Mouse (Mus musculus): ENCODE results near the gene Tmprss11d. TPM values are rescaled to one million over a fixed set of nuclear protein-coding genes. Genes with fewer than 3 reads are reported as not detected.
"Not testable (repeated sequence)": the region's sequence is repeated elsewhere in the genome, so short reads cannot be mapped to it uniquely, and the experiment has no call there.

The Tmprss11d gene
- polyA plus RNA-seq, 1 experiment from 2014 or later = not detected

DNA sequence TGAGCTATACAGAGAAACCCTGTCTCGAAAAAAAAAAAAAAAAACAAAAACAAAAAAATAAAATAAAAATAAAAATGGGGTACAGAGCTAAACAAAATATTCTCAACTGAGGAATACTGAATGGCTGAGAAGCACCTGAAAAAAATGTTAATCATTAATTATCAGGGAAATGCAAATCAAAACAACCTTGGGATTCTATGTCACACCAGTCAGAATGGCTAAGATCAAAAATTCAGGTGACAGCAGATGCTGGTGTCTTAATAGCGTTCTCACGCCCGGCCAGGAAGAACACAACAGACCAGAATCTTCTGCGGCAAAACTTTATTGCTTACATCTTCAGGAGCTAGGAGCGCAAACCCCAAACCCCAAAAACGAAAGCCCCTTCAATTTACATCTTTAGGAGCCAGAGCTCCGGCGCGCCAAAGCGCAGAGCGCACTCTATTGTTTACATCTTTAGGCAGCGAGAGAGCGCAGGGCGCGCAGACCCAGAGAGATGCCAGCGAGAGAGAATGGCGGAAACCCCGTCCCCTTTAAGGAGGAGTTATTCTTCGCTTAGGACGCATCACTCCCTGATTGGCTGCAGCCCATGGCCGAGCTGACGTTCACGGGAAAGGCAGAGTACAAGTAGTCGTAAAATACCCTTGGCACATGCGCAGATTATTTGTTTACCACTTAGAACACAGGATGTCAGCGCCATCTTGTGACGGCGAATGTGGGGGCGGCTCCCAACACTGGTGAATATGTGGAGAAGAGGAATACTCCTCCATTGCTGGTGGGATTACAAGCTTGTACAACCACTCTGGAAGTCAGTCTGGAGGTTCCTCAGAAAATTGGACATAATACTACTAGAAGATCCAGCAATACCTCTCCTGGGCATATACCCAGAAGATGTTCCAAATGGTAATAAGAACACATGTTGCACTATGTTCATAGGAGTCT lies 54.9 kb downstream of the Tmprss11d start:
- H3K27ac ChIP-seq (ENCODE audit: low read depth, low read length) = not testable (repeated sequence)
- 44% methylated on average over 25 of the region's 30 CpGs for WGBS

DNA sequence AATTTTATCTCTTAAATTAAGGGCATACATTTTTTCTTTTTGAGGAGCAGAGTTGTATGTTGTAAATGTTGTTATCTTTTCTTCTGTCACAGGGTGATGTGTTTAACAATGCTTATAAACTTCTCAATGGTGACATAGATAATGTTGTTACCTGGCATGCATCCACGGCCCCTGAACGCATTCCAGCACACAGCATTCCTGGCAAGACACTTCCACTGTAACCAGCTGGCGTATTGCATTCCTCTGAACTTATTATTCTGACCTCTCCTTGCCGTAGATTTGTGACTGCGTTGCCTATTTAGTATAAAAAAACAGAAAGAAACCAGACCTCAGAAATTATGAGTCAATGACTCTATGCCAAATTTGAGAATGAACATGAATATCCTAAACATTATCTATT lies 67.1 kb downstream of the Tmprss11d start:
- H3K9me3 ChIP-seq (ENCODE audit: control insufficient read depth, low read length) = no peaks in the 10 kb centered on the region
- H3K4me1 ChIP-seq (ENCODE audit: control insufficient read depth, insufficient read depth, low read depth, low read length) = no peaks in the 10 kb centered on the region
- no peak overlapping the region for H3K4me3 ChIP-seq (ENCODE audit: low read length)
- 72% methylated on average over 5 of the region's 5 CpGs for WGBS
- no peaks in the 10 kb centered on the region for H3K36me3 ChIP-seq (ENCODE audit: control insufficient read depth, insufficient read depth, low read length)
- no peak overlapping the region for H3K9ac ChIP-seq (ENCODE audit: low read depth, low read length)
- H3K27me3 ChIP-seq (replicated peaks; ENCODE audit: control insufficient read depth, insufficient read depth, low read length) = no peaks in the 10 kb centered on the region
- ATAC-seq = no peak
- no peak overlapping the region for H3K27ac ChIP-seq (ENCODE audit: low read depth, low read length)
- H3K4me2 ChIP-seq (ENCODE audit: low read length) = no peak overlapping the region

More for the DNA sequence above, 54.9 kb downstream of the Tmprss11d start:
- Histone ChIP-seq H3K4me3 (ENCODE audit: low read length) (peak overlapping the region; percentile 37), H3K4me2 (ENCODE audit: low read length) (peak overlapping the region; percentile 37), H3K9ac (ENCODE audit: low read depth, low read length) (peak overlapping the region; percentile 31; the same call in 1 of the 2 replicates)
- peak; percentile 92 for ATAC-seq
- H3K36me3 ChIP-seq (ENCODE audit: control insufficient read depth, insufficient read depth, low read length); H3K4me1 ChIP-seq (ENCODE audit: control insufficient read depth, insufficient read depth, low read depth, low read length); H3K27me3 ChIP-seq (replicated peaks; ENCODE audit: control insufficient read depth, insufficient read depth, low read length); H3K9me3 ChIP-seq (ENCODE audit: control insufficient read depth, low read length): not testable (repeated sequence)

DNA sequence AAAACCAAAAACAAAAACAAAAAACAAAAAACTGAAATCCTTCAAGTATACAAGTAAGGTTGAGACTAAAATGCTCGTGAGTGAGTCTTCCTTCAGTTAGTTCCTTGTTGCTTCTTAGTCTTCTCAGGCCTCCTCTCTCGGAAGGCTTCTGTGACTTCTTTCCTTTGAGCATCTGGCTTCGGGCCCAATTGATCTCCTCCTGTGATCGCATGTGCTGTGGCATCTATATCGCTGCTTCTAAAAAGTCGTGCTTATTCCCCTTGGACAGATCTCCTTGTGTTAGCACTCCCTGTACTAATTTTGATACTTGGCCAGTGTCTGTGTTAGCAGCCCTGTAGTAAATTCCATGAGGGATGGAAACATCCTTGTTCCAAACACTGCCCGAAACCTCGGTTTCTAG lies 69.3 kb downstream of the Tmprss11d start:
- Histone ChIP-seq H3K4me2 (ENCODE audit: low read length) (no peak overlapping the region), H3K9ac (ENCODE audit: low read depth, low read length) (no peak overlapping the region), H3K36me3 (ENCODE audit: control insufficient read depth, insufficient read depth, low read length) (no peaks in the 10 kb centered on the region), H3K4me3 (ENCODE audit: low read length) (no peak overlapping the region), H3K27ac (ENCODE audit: low read depth, low read length) (no peak overlapping the region), H3K27me3 (replicated peaks; ENCODE audit: control insufficient read depth, insufficient read depth, low read length) (no peaks in the 10 kb centered on the region), H3K9me3 (ENCODE audit: control insufficient read depth, low read length) (no peaks in the 10 kb centered on the region), H3K4me1 (ENCODE audit: control insufficient read depth, insufficient read depth, low read depth, low read length) (no peaks in the 10 kb centered on the region)
- no peak for ATAC-seq
- WGBS = 76% methylated on average over 8 of the region's 8 CpGs

DNA sequence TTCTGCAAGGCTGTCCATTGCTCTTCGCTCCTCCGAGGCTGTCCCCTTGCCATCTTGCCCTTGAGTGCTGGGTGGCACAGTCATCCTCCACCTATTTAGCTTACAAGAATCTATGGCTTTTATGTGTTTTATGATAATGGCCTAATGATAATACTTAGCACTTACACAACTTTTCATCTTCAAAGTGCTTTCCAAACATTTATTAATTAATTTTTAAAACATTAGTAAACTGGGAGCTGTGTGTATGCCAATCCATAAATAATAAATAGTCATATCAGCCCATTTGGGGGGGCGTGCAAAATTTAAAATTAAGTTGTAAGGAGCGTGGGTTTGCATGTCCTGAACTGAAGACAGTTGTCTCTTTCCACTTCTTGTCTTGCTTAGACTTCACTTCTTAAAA lies 84.0 kb downstream of the Tmprss11d start, which contains the start of gene Tmprss11c:
Tmprss11c (minus strand) TSS at position 101 of the 400 bp plus-strand sequence.
- no peaks in the 10 kb centered on the region for H3K9me3 ChIP-seq (ENCODE audit: control insufficient read depth, low read length)
- ATAC-seq = no peak
- H3K4me3 ChIP-seq (ENCODE audit: low read length) = no peak within 1 kb of the TSS
- no peaks in the 10 kb centered on the region for H3K27me3 ChIP-seq (replicated peaks; ENCODE audit: control insufficient read depth, insufficient read depth, low read length)
- H3K4me1 ChIP-seq (ENCODE audit: control insufficient read depth, insufficient read depth, low read depth, low read length) = no peaks in the 10 kb centered on the region
- no peaks in the 10 kb centered on the region for H3K36me3 ChIP-seq (ENCODE audit: control insufficient read depth, insufficient read depth, low read length)
- H3K4me2 ChIP-seq (ENCODE audit: low read length) = no peak within 1 kb of the TSS
- no peak within 1 kb of the TSS for H3K9ac ChIP-seq (ENCODE audit: low read depth, low read length)
- 92% methylated on average over 4 of the region's 4 CpGs for WGBS
- no peak within 1 kb of the TSS for H3K27ac ChIP-seq (ENCODE audit: low read depth, low read length)

Other genes starting within 250 kb of the Tmprss11d start
- 12.5 and 14.7 TPM in 2 replicates for gene Uba6, start 200.6 kb downstream of the Tmprss11d start, polyA plus RNA-seq (2015; fragmentation: Nextera tagmentation; extraction: Ambion mirVana)
- gene Gnrhr, start 175.5 kb downstream of the Tmprss11d start, polyA plus RNA-seq (2015; fragmentation: Nextera tagmentation; extraction: Ambion mirVana) = not detected in 2 replicates
- gene Tmprss11c, start 84.1 kb downstream of the Tmprss11d start, polyA plus RNA-seq (2015; fragmentation: Nextera tagmentation; extraction: Ambion mirVana) = not detected in 2 replicates
- not detected in 2 replicates for gene Tmprss11a, start 95.6 kb upstream of the Tmprss11d start, polyA plus RNA-seq (2015; fragmentation: Nextera tagmentation; extraction: Ambion mirVana)
- gene Tmprss11g, start 145.2 kb upstream of the Tmprss11d start, polyA plus RNA-seq (2015; fragmentation: Nextera tagmentation; extraction: Ambion mirVana) = not detected in 2 replicates